13 mouse cellular contexts compared by ENCODE assay signal in the genomic region with DNA sequence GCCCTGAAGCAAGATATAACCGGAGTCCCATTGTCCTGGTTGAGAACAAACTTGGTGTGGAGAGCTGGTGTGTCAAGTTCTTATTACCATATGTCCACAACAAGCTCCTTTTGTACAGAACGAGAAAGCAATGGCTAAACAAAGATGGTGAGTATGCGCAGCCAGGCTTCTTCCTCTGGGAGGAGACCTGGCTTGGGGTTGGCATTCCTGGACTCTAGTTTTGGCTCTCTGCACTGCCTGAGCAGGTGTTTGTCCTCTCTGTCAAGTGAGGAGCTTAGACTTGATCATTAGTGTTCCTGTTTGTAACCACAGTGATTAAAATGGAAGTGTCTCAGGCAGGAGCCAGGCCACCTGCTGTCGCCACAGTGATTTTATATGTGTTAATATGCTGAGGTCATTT. TPM values are rescaled to one million over a fixed set of nuclear protein-coding genes. Genes with fewer than 3 reads are reported as not detected.
A peak's percentile ranks its signal among the peaks of the same experiment; 100 is the strongest.
DNase-seq lines count a peak whose midpoint lies in the region; ATAC-seq and TF ChIP-seq lines count a peak whose summit lies in the region.
"Had no signal": no experiment of that assay in that cellular context is flagged by ENCODE, and none has a peak within 500 bp of the region (broad histone marks: within the 10 kb centered on the region; RNA-seq: fewer than 3 reads in every experiment).

No protein-coding gene starts in this region.

- peaks cover 7% of the 10 kb centered on the region for H3K4me1 ChIP-seq in hindbrain, embryonic 16.5 days (ENCODE audit: control insufficient read depth, insufficient read depth, low read depth, low read length)
- H3K4me1 ChIP-seq in hindbrain, embryonic 11.5 days (replicated peaks; ENCODE audit: control insufficient read depth, insufficient read depth, low read length) = no peaks in the 10 kb centered on the region
- H3K4me1 ChIP-seq in forebrain, postnatal 0 days (ENCODE audit: insufficient read depth) = no peaks in the 10 kb centered on the region
- no peaks in the 10 kb centered on the region for H3K4me1 ChIP-seq in lung, embryonic 16.5 days (replicated peaks; ENCODE audit: control insufficient read depth, insufficient read depth, low read length)
- 0 out of 2 replicates have a peak, but pooled peaks cover 3% of the 10 kb centered on the region for H3K4me1 ChIP-seq in kidney, embryonic 15.5 days

- WGBS in hindbrain, embryonic 16.5 days = 64% methylated on average over 4 of the region's 4 CpGs
- WGBS in hindbrain, embryonic 11.5 days = 82% methylated on average over 4 of the region's 4 CpGs
- 35% methylated on average over 4 of the region's 4 CpGs for whole genome bisulfite sequencing in forebrain, postnatal 0 days
- 61% methylated on average over 4 of the region's 4 CpGs for WGBS in lung, embryonic 16.5 days
- WGBS in kidney, embryonic 15.5 days = 80% methylated on average over 4 of the region's 4 CpGs

- H3K36me3 ChIP-seq in hindbrain, embryonic 16.5 days (ENCODE audit: control insufficient read depth, insufficient read depth, low read length) = 0 out of 2 replicates have a peak, but pooled peaks cover 4% of the 10 kb centered on the region
- 0 out of 2 replicates have a peak, but pooled peaks cover 5% of the 10 kb centered on the region for H3K36me3 ChIP-seq in hindbrain, embryonic 11.5 days (ENCODE audit: control insufficient read depth, insufficient read depth, low read length)
- peaks cover 15% of the 10 kb centered on the region for H3K36me3 ChIP-seq in forebrain, postnatal 0 days (ENCODE audit: insufficient read depth)
- peaks cover 25% of the 10 kb centered on the region for H3K36me3 ChIP-seq in lung, embryonic 16.5 days (ENCODE audit: control insufficient read depth, insufficient read depth, low read length)
- peaks cover 47% of the 10 kb centered on the region for H3K36me3 ChIP-seq in kidney, embryonic 15.5 days

- no peak overlapping the region for H3K9ac ChIP-seq in hindbrain, embryonic 16.5 days (ENCODE audit: low read depth, low read length)
- H3K9ac ChIP-seq in hindbrain, embryonic 11.5 days (ENCODE audit: low read depth, low read length) = no peak overlapping the region
- H3K9ac ChIP-seq in forebrain, postnatal 0 days = no peak overlapping the region
- H3K9ac ChIP-seq in lung, embryonic 16.5 days (ENCODE audit: low read length) = no peak overlapping the region
- no peak overlapping the region for H3K9ac ChIP-seq in kidney, embryonic 15.5 days
- H3K9ac ChIP-seq: heart, embryonic 13.5 days had no signal

- H3K9me3 ChIP-seq in hindbrain, embryonic 16.5 days (ENCODE audit: control insufficient read depth, low read length) = no peaks in the 10 kb centered on the region
- no peaks in the 10 kb centered on the region for H3K9me3 ChIP-seq in hindbrain, embryonic 11.5 days (ENCODE audit: control insufficient read depth, low read length)
- H3K9me3 ChIP-seq in forebrain, postnatal 0 days (ENCODE audit: low read length) = no peaks in the 10 kb centered on the region
- H3K9me3 ChIP-seq in lung, embryonic 16.5 days (ENCODE audit: control insufficient read depth, low read length) = no peaks in the 10 kb centered on the region
- no peaks in the 10 kb centered on the region for H3K9me3 ChIP-seq in kidney, embryonic 15.5 days (replicated peaks)
- H3K9me3 ChIP-seq: heart, embryonic 13.5 days had no signal

- no peak overlapping the region for H3K4me2 ChIP-seq in hindbrain, embryonic 16.5 days (ENCODE audit: low read length)
- no peak overlapping the region for H3K4me2 ChIP-seq in hindbrain, embryonic 11.5 days (replicated peaks; ENCODE audit: low read depth, low read length)
- H3K4me2 ChIP-seq in forebrain, postnatal 0 days (ENCODE audit: low read depth) = no peak overlapping the region
- H3K4me2 ChIP-seq in lung, embryonic 16.5 days (ENCODE audit: low read depth, low read length) = no peak overlapping the region
- no peak overlapping the region for H3K4me2 ChIP-seq in kidney, embryonic 15.5 days
- H3K4me2 ChIP-seq: heart, embryonic 13.5 days had no signal

- no peak overlapping the region for H3K4me3 ChIP-seq in hindbrain, embryonic 16.5 days (ENCODE audit: low read length)
- no peak overlapping the region for H3K4me3 ChIP-seq in hindbrain, embryonic 11.5 days (ENCODE audit: low read depth, low read length)
- no peak overlapping the region for H3K4me3 ChIP-seq in forebrain, postnatal 0 days (ENCODE audit: low read depth, low read length)
- no peak overlapping the region for H3K4me3 ChIP-seq in lung, embryonic 16.5 days (ENCODE audit: low read length)
- no peak overlapping the region for H3K4me3 ChIP-seq in kidney, embryonic 15.5 days (replicated peaks)
- H3K4me3 ChIP-seq: heart, embryonic 13.5 days had no signal

- DNase-seq in hindbrain, embryonic 11.5 days (ENCODE audit: low spot score) = no peak
- DNase-seq in cerebellum, adult 11-12 months = peak; percentile 79
- DNase-seq in forebrain, postnatal 0 days = peak; percentile 10
- no peak for DNase-seq in natural killer cell, adult 2 months (ENCODE audit: low spot score in 2 of 2)
- no peak for DNase-seq in right cerebral cortex, postnatal 10 days (ENCODE audit: low spot score in 2 of 2)
- DNase-seq: kidney, adult 2 months; right cerebral cortex, postnatal 25 days had no signal

- ATAC-seq in hindbrain, embryonic 16.5 days = 0 out of 2 replicates have a peak, but pooled peaks have one; percentile 24
- no peak for ATAC-seq in hindbrain, embryonic 11.5 days (ENCODE audit: low FRiP score)
- ATAC-seq in forebrain, postnatal 0 days = peak; percentile 58
- peak; percentile 59; the same call in 1 of the 2 replicates for ATAC-seq in lung, embryonic 16.5 days (ENCODE audit: low read depth)
- no peak for ATAC-seq in kidney, embryonic 15.5 days (replicated peaks; ENCODE audit: low FRiP score)

- H3K27me3 ChIP-seq in hindbrain, embryonic 16.5 days (replicated peaks; ENCODE audit: control insufficient read depth, insufficient read depth, low read length) = no peaks in the 10 kb centered on the region
- H3K27me3 ChIP-seq in hindbrain, embryonic 11.5 days (ENCODE audit: control insufficient read depth, insufficient read depth, low read length) = no peaks in the 10 kb centered on the region
- no peaks in the 10 kb centered on the region for H3K27me3 ChIP-seq in forebrain, postnatal 0 days (ENCODE audit: insufficient read depth, low read length)
- H3K27me3 ChIP-seq in lung, embryonic 16.5 days (ENCODE audit: control insufficient read depth, insufficient read depth, low read depth, low read length) = no peaks in the 10 kb centered on the region
- no peaks in the 10 kb centered on the region for H3K27me3 ChIP-seq in kidney, embryonic 15.5 days
- H3K27me3 ChIP-seq: CH12.LX; heart, embryonic 13.5 days had no signal

- TF ChIP-seq CTCF in forebrain, postnatal 0 days (IDR thresholded peaks at IDR 0.05; ENCODE audit: low read depth) = no peak

- H3K27ac ChIP-seq in hindbrain, embryonic 16.5 days (ENCODE audit: low read depth, low read length) = no peak overlapping the region
- H3K27ac ChIP-seq in hindbrain, embryonic 11.5 days (ENCODE audit: low read depth, low read length) = no peak overlapping the region
- H3K27ac ChIP-seq in forebrain, postnatal 0 days (ENCODE audit: low read depth, low read length) = no peak overlapping the region
- no peak overlapping the region for H3K27ac ChIP-seq in lung, embryonic 16.5 days (ENCODE audit: low read length)
- H3K27ac ChIP-seq in kidney, embryonic 15.5 days = no peak overlapping the region
- H3K27ac ChIP-seq: heart, embryonic 13.5 days had no signal

RNA-seq across cellular contexts. Expression of a gene that starts 7.1 kb away (rescaled TPM):
- polyA plus RNA-seq in hindbrain, embryonic 16.5 days (2015; fragmentation: Nextera tagmentation; extraction: Ambion mirVana) = 3.5 and 4.0 TPM in 2 replicates
- 9.5 and 15.1 TPM in 2 replicates for polyA plus RNA-seq in hindbrain, embryonic 11.5 days (2014; fragmentation: Nextera tagmentation; extraction: Ambion mirVana)
- 13.3 and 17.1 TPM in 2 replicates for total RNA-seq in forebrain, postnatal 0 days (2014; rRNA removed)
- 2.6 and 4.7 TPM in 2 replicates for polyA plus RNA-seq in forebrain, postnatal 0 days (2015; fragmentation: Nextera tagmentation; extraction: Ambion mirVana)
- polyA plus RNA-seq in lung, embryonic 16.5 days (2015; fragmentation: Nextera tagmentation; extraction: Ambion mirVana) = 4.8 and 6.2 TPM in 2 replicates
- 5.6 and 7.1 TPM in 2 replicates for polyA plus RNA-seq in kidney, embryonic 15.5 days (2015; fragmentation: Nextera tagmentation; extraction: Ambion mirVana)

RNA-seq across cellular contexts. Expression of a gene that starts 41.7 kb away (rescaled TPM):
- polyA plus RNA-seq in hindbrain, embryonic 16.5 days (2015; fragmentation: Nextera tagmentation; extraction: Ambion mirVana) = 3.0 and 3.3 TPM in 2 replicates
- 1.2 and 2.0 TPM in 2 replicates for polyA plus RNA-seq in hindbrain, embryonic 11.5 days (2014; fragmentation: Nextera tagmentation; extraction: Ambion mirVana)
- 0.29 and 1.6 TPM in 2 replicates for total RNA-seq in forebrain, postnatal 0 days (2014; rRNA removed)
- 2.7 and 3.8 TPM in 2 replicates for polyA plus RNA-seq in forebrain, postnatal 0 days (2015; fragmentation: Nextera tagmentation; extraction: Ambion mirVana)
- polyA plus RNA-seq in lung, embryonic 16.5 days (2015; fragmentation: Nextera tagmentation; extraction: Ambion mirVana) = 2.3 and 3.2 TPM in 2 replicates
- polyA plus RNA-seq in kidney, embryonic 15.5 days (2015; fragmentation: Nextera tagmentation; extraction: Ambion mirVana) = 0.32 and 0.36 TPM in 2 replicates
- total RNA-seq: CH12.LX had no signal
- polyA plus RNA-seq: heart, embryonic 13.5 days; kidney, adult 2 months; neural tube, embryonic 11.5 days had no signal

Comparison
In these comparisons a context has a peak if more than half of its experiments do, and no peak if none do; other contexts are left out.
1. ATAC-seq: peak in hindbrain, embryonic 16.5 days (single experiment), forebrain, postnatal 0 days (single experiment) and lung, embryonic 16.5 days (single experiment); none in hindbrain, embryonic 11.5 days (single experiment) and kidney, embryonic 15.5 days (single experiment).
2. DNase-seq: peak in cerebellum, adult 11-12 months (single experiment) and forebrain, postnatal 0 days (single experiment); none in hindbrain, embryonic 11.5 days (single experiment), natural killer cell, adult 2 months (0 of 2) and right cerebral cortex, postnatal 10 days (0 of 2).